Mouse (Mus musculus): ENCODE data around the gene Olfr1499. TPM values are rescaled to one million over a fixed set of nuclear protein-coding genes. Genes with fewer than 3 reads are reported as not detected.
"Not testable (repeated sequence)": the region's sequence is repeated elsewhere in the genome, so short reads cannot be mapped to it uniquely, and the experiment has no call there.

Olfr1499 gene
- polyA plus RNA-seq (2016; fragmentation: Nextera tagmentation; extraction: Ambion mirVana) = not detected in 2 replicates

DNA sequence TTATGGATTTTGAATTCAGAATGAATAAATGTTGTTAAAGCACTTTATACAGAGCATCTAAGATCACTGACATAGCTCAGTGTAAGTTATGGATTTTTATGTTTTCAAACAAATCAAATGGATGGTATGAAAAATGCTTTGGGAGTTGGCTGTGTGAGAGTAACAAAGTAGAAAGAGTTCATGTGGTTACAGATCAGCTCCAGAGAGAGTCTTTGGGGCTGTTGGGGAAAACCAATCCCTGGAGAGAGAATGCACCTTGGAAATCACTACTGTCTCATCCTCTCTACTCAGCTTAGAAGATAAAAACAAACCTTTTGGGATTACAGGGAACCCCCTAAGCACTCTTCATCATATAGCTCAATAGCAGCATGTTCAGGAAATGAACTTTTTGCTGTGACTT, at the start of gene Olfr1499:
Gene Olfr1499, minus strand, starts transcription at position 101 of the 400 bp plus-strand sequence.
- H3K4me3 ChIP-seq = no peak within 1 kb of the TSS
- no peak within 1 kb of the TSS for H3K9ac ChIP-seq
- no peaks in the 10 kb centered on the region for H3K9me3 ChIP-seq (replicated peaks)
- H3K4me2 ChIP-seq (replicated peaks) = no peak within 1 kb of the TSS
- H3K27ac ChIP-seq = no peak within 1 kb of the TSS
- no peak for ATAC-seq (ENCODE audit: low FRiP score)
- H3K4me1 ChIP-seq = no peaks in the 10 kb centered on the region
- no peaks in the 10 kb centered on the region for H3K36me3 ChIP-seq
- no peaks in the 10 kb centered on the region for H3K27me3 ChIP-seq

DNA sequence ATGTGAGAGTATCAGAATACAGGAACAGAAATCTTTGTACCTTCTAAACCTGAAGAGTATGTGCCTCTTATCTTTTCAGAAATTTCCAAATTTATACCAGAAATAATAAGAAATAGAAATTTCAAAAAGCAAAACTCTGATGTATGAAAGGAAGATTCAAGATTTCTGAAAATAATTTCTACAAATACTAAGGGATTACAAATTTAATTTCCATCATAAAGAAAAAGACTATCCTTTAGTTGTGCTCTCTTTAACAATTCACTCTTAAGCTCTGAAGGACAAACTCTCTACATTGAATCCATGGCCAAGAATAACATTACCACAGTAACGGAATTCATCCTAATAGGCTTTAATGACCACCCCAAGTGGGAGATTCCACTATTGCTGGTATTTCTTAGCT, 42.2 kb upstream of the Olfr1499 start, which contains the start of gene Olfr1502:
Gene Olfr1502, plus strand, starts transcription at position 301 of the 400 bp plus-strand sequence.
- no peak within 1 kb of the TSS for H3K4me3 ChIP-seq
- no peak within 1 kb of the TSS for H3K9ac ChIP-seq
- H3K36me3 ChIP-seq = no peaks in the 10 kb centered on the region
- no peaks in the 10 kb centered on the region for H3K27me3 ChIP-seq
- H3K4me1 ChIP-seq = no peaks in the 10 kb centered on the region
- no peak for ATAC-seq (ENCODE audit: low FRiP score)
- no peak within 1 kb of the TSS for H3K27ac ChIP-seq
- H3K4me2 ChIP-seq (replicated peaks) = no peak within 1 kb of the TSS
- 86% methylated on average over 1 of the region's 1 CpGs for WGBS
- H3K9me3 ChIP-seq (replicated peaks) = no peaks in the 10 kb centered on the region

GRCm38 (mm10) chr19:13850592-13850991, 31.3 kb upstream of the Olfr1499 start, which contains the start of gene Olfr1501:
TSS of gene Olfr1501 (minus strand) at chr19:13850692.
- not testable (repeated sequence) for H3K27me3 ChIP-seq; H3K4me1 ChIP-seq; H3K4me3 ChIP-seq; H3K4me2 ChIP-seq (replicated peaks); H3K9ac ChIP-seq; H3K27ac ChIP-seq; H3K36me3 ChIP-seq; H3K9me3 ChIP-seq (replicated peaks); ATAC-seq (ENCODE audit: low FRiP score)

DNA sequence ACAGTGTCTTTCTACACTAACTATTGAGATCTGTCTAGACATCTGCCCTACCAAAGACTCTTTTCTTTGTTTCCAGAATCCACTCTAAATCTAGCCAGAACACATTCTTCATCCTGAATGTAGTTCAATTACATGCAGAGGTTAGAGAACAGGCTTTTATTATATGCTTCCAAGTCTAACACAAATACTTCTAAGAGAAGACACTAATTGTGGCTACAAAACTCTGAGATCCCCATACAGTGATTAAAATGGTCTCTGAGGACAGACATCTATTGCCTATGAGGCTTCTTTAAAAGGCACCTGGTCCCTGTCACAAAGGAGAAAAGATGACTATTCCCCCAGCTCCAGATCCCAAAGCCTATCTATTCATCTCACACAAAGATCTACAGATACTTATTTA, 11.1 kb upstream of the Olfr1499 start, which contains the start of gene Olfr1500:
Gene Olfr1500, minus strand, starts transcription at position 101 of the 400 bp plus-strand sequence.
- Histone ChIP-seq H3K27ac (no peak within 1 kb of the TSS), H3K4me1 (no peaks in the 10 kb centered on the region), H3K9ac (no peak within 1 kb of the TSS), H3K9me3 (replicated peaks) (no peaks in the 10 kb centered on the region), H3K36me3 (no peaks in the 10 kb centered on the region), H3K4me2 (replicated peaks) (no peak within 1 kb of the TSS), H3K27me3 (no peaks in the 10 kb centered on the region), H3K4me3 (no peak within 1 kb of the TSS)
- no peak for ATAC-seq (ENCODE audit: low FRiP score)

DNA sequence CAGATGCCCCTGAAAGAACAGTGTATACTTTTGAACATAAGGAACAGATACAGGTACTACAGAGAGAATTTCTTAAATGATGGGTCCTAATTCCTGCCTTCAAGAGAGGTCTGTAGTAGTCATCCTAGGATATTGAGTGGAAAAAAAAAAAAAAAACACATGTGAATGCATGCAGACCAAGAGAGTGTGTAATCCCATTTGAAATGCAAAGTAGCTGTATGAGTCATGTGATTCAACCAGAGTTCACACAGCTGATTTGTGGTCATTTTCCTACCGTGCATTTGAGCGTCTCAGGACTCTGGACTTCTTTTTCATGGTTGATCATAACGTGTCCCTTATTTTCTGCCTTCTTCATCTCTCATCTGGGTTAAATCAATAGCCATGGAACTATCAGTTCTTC, 9.2 kb upstream of the Olfr1499 start:
- Histone ChIP-seq H3K36me3 (no peaks in the 10 kb centered on the region), H3K9me3 (replicated peaks) (no peaks in the 10 kb centered on the region), H3K27me3 (no peaks in the 10 kb centered on the region), H3K27ac (no peak overlapping the region), H3K4me1 (no peaks in the 10 kb centered on the region), H3K9ac (no peak overlapping the region), H3K4me3 (no peak overlapping the region), H3K4me2 (replicated peaks) (no peak overlapping the region)
- WGBS = 72% methylated on average over 3 of the region's 3 CpGs
- ATAC-seq (ENCODE audit: low FRiP score) = no peak

- H3K27me3 ChIP-seq = no peaks in the 10 kb centered on the region
- H3K36me3 ChIP-seq = no peaks in the 10 kb centered on the region
- ATAC-seq (ENCODE audit: low FRiP score) = no peak
- no peaks in the 10 kb centered on the region for H3K9me3 ChIP-seq (replicated peaks)
- H3K4me3 ChIP-seq = no peak overlapping the region
- H3K9ac ChIP-seq = no peak overlapping the region
- no peak overlapping the region for H3K4me2 ChIP-seq (replicated peaks)
- H3K4me1 ChIP-seq = no peaks in the 10 kb centered on the region
- H3K27ac ChIP-seq = no peak overlapping the region
- 68% methylated on average over 5 of the region's 5 CpGs for WGBS
These were observed 1.6 kb upstream of the Olfr1499 start for GRCm38 (mm10) chr19:13820847-13821246.

DNA sequence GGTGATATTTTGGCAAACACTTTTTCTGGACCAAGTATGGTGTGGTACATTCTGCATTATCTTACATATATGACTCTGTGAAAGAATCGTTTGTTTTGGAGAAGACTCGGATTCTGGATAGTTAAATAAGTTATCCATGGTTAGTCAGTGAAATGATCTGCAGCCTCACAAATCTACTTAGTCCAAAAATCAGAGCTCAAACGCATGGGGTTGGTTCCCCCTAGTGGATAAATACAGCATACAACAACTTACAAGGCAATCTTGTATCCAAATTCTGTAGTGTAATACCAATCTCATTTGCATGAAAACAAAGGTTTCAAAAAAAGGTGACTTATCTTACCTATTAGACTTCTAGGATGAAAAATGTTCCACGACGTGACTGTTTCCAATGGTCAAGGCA, 420 bp downstream of the Olfr1499 start:
- Histone ChIP-seq H3K27ac (no peak overlapping the region), H3K36me3 (no peaks in the 10 kb centered on the region), H3K9me3 (replicated peaks) (no peaks in the 10 kb centered on the region), H3K4me2 (replicated peaks) (no peak overlapping the region), H3K27me3 (no peaks in the 10 kb centered on the region), H3K9ac (no peak overlapping the region), H3K4me1 (no peaks in the 10 kb centered on the region), H3K4me3 (no peak overlapping the region)
- 37% methylated on average over 5 of the region's 5 CpGs for WGBS
- no peak for ATAC-seq (ENCODE audit: low FRiP score)

- WGBS = 60% methylated on average over 2 of the region's 2 CpGs
- no peak for ATAC-seq (ENCODE audit: low FRiP score)
- no peak overlapping the region for H3K4me2 ChIP-seq (replicated peaks)
These were observed 6.4 kb downstream of the Olfr1499 start for GRCm38 (mm10) chr19:13812823-13813222.

DNA sequence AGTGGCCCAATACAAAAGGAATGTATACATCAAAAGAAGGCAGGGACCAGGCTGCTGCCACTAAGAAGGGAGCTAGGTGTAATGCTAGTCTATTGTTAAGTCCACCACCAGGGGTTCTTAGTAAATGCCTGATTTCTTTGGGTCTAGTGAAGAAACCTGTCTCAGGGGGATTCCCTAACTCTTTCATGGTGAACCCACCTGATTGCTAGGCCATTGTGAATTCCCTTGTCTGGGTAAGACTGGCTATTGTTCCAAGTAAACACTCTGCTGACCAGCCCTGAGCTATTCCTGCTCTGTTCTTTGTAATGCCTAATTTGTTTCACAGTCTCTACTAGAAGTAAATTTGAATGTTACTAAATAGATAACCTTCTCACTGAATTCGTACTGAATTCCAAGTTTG, 13.8 kb downstream of the Olfr1499 start:
- H3K4me1 ChIP-seq; ATAC-seq (ENCODE audit: low FRiP score); H3K4me2 ChIP-seq (replicated peaks); H3K9me3 ChIP-seq (replicated peaks); H3K36me3 ChIP-seq; H3K9ac ChIP-seq; H3K27ac ChIP-seq; H3K4me3 ChIP-seq; H3K27me3 ChIP-seq: not testable (repeated sequence)
- WGBS = 64% methylated on average over 1 of the region's 1 CpGs

More at GRCm38 (mm10) chr19:13812823-13813222, 6.4 kb downstream of the Olfr1499 start:
- Histone ChIP-seq H3K4me3 (no peak overlapping the region), H3K27me3 (no peaks in the 10 kb centered on the region), H3K36me3 (no peaks in the 10 kb centered on the region), H3K4me1 (no peaks in the 10 kb centered on the region), H3K27ac (no peak overlapping the region), H3K9me3 (replicated peaks) (no peaks in the 10 kb centered on the region), H3K9ac (no peak overlapping the region)

DNA sequence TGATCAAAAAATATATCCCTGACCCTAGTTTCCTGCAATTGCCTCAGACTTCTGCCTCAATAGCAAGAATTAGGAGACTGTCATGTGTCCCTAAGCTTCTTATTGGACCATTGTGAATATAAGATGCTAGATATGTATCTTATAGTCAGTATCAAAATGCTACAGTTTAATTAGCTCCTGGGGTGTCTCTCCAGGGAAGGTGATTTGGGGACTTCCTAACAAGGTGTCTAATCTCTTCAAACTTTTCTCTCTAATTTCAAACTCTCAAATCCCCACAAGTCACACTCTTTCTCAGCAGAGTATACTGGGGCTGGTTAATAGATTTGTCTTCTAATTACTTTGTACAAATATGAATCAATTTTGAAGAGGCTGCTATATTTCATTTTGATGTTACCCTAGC, 21.1 kb downstream of the Olfr1499 start, which contains the start of gene Olfr1497:
Gene Olfr1497, minus strand, starts transcription at position 101 of the 400 bp plus-strand sequence.
- Histone ChIP-seq H3K9ac (no peak within 1 kb of the TSS), H3K4me3 (no peak within 1 kb of the TSS), H3K27me3 (no peaks in the 10 kb centered on the region), H3K36me3 (no peaks in the 10 kb centered on the region), H3K4me1 (no peaks in the 10 kb centered on the region), H3K4me2 (replicated peaks) (no peak within 1 kb of the TSS), H3K27ac (no peak within 1 kb of the TSS), H3K9me3 (replicated peaks) (no peaks in the 10 kb centered on the region)
- ATAC-seq (ENCODE audit: low FRiP score) = no peak

DNA sequence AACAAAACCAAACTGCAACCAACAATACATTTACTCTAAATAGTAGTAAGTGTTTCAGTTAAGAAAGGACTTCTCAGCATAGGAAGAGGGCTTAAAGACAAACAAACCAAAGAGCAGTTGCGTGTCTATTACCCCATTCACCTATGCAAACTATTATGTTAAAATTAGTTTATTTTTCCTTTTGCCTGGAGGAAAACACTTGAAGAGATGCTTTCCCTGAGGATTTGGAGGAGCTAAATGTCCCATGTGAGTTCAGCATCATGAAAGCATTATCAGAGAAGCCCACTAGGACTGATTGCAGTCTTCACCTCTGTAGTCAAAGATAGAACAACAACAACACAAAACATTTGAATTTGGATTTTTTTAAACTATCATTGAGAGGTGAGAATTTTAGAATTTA, 41.7 kb downstream of the Olfr1499 start, which contains the start of gene Olfr1496:
Gene Olfr1496, plus strand, starts transcription at position 301 of the 400 bp plus-strand sequence.
- no peak for ATAC-seq (ENCODE audit: low FRiP score)
- no peak within 1 kb of the TSS for H3K4me2 ChIP-seq (replicated peaks)
- 0 out of 2 replicates have a peak, but pooled peaks cover 3% of the 10 kb centered on the region for H3K9me3 ChIP-seq (replicated peaks)
- no peak within 1 kb of the TSS for H3K4me3 ChIP-seq
- no peak within 1 kb of the TSS for H3K27ac ChIP-seq
- H3K36me3 ChIP-seq = no peaks in the 10 kb centered on the region
- H3K9ac ChIP-seq = no peak within 1 kb of the TSS
- WGBS = 82% methylated on average over 1 of the region's 1 CpGs
- no peaks in the 10 kb centered on the region for H3K27me3 ChIP-seq
- no peaks in the 10 kb centered on the region for H3K4me1 ChIP-seq

DNA sequence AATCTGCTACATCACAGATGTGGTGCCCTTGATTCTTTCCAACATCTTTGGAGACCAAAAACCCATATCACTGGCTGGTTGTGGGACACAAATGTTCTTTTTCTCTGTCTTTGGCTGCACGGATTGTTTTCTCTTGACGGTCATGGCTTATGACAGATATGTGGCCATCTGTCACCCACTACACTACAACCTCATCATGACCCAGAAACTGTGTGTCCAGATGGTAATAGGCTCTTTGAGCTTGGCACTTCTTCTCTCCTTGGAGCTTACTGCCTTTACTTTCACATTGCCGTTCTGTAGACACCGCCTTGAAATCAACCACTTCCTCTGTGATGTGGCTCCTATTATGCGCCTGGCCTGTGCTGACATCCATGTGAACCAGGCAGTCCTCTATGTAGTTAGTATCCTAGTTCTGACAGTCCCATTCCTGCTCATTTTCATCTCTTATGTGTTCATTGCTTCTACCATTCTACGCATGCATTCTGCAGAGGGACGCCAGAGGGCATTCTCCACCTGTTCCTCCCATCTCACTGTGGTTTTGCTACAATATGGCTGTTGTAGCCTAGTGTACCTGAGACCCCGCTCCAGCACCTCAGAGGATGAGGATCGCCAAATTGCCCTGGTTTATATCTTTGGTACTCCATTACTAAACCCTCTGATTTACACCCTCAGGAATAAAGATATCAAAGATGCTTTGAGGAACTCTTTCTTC, 50.5 kb downstream of the Olfr1499 start:
- Histone ChIP-seq H3K27ac (no peak overlapping the region), H3K4me3 (no peak overlapping the region), H3K36me3 (no peaks in the 10 kb centered on the region), H3K9ac (no peak overlapping the region), H3K9me3 (replicated peaks) (0 out of 2 replicates have a peak, but pooled peaks cover 5% of the 10 kb centered on the region), H3K4me2 (replicated peaks) (no peak overlapping the region), H3K4me1 (no peaks in the 10 kb centered on the region), H3K27me3 (no peaks in the 10 kb centered on the region)
- WGBS = 92% methylated on average over 9 of the region's 9 CpGs
- no peak for ATAC-seq (ENCODE audit: low FRiP score)

- Histone ChIP-seq H3K27ac (no peak within 1 kb of the TSS), H3K9ac (no peak within 1 kb of the TSS), H3K9me3 (replicated peaks) (0 out of 2 replicates have a peak, but pooled peaks cover 2% of the 10 kb centered on the region), H3K27me3 (no peaks in the 10 kb centered on the region), H3K4me2 (replicated peaks) (no peak within 1 kb of the TSS), H3K4me3 (no peak within 1 kb of the TSS), H3K4me1 (no peaks in the 10 kb centered on the region), H3K36me3 (no peaks in the 10 kb centered on the region)
- no peak for ATAC-seq (ENCODE audit: low FRiP score)
- 83% methylated on average over 3 of the region's 3 CpGs for WGBS
These were observed 54.9 kb downstream of the Olfr1499 start, which contains the start of gene Olfr1495 for GRCm38 (mm10) chr19:13764306-13764705. TSS of gene Olfr1495 (plus strand) at chr19:13764606.

All from hindbrain, embryonic 12.5 days (tissue).